26 mouse cellular contexts compared by ENCODE assay signal in genomic region chr1:20839911-20840310, GRCm38 (mm10). TPM values are rescaled to one million over a fixed set of nuclear protein-coding genes. Genes with fewer than 3 reads are reported as not detected.
DNase-seq lines count a peak whose midpoint lies in the region; ATAC-seq and TF ChIP-seq lines count a peak whose summit lies in the region.
"Had no signal": no experiment of that assay in that cellular context is flagged by ENCODE, and none has a peak within 500 bp of the region (broad histone marks: within the 10 kb centered on the region; RNA-seq: fewer than 3 reads in every experiment).

No protein-coding gene starts in this region.

- H3K9ac ChIP-seq in hindbrain, postnatal 0 days (replicated peaks; ENCODE audit: low read length) = no peak overlapping the region
- H3K9ac ChIP-seq in hindbrain, embryonic 16.5 days (ENCODE audit: low read depth, low read length) = no peak overlapping the region
- H3K9ac ChIP-seq: embryonic facial prominence, embryonic 12.5 days; forebrain, embryonic 13.5 days; limb, embryonic 13.5 days; liver, embryonic 14.5 days; lung, embryonic 15.5 days; midbrain, embryonic 12.5 days had no signal

- DNase-seq in hindbrain, postnatal 0 days (ENCODE audit: low spot score) = peak; percentile 69
- DNase-seq in right cerebral cortex, postnatal 10 days (ENCODE audit: low spot score in 2 of 2) = peak; percentile 33 to 48
- no peak for DNase-seq in right cerebral cortex, adult 18-20 months
- DNase-seq in cerebellum, adult 9-11 months = peak; percentile 82
- DNase-seq in layer of hippocampus, adult 9-11 months = peak; percentile 33
- no peak for DNase-seq in lung, postnatal 10 days
- DNase-seq in kidney, postnatal 36 days = no peak
- DNase-seq: adrenal gland, postnatal 10 days; gastrocnemius, postnatal 36 days; kidney, adult 8-10 months; kidney, postnatal 4 days had no signal

- ATAC-seq in hindbrain, postnatal 0 days = no peak
- no peak for ATAC-seq in hindbrain, embryonic 16.5 days
- ATAC-seq: activated CD4-positive, CD25-positive, alpha-beta regulatory T cell, adult 4 months; CD4-positive, CD25-positive, alpha-beta regulatory T cell, adult 4 months; forebrain, embryonic 13.5 days; Patski had no signal

- no peaks in the 10 kb centered on the region for H3K4me1 ChIP-seq in hindbrain, postnatal 0 days (ENCODE audit: insufficient read depth, low read length)
- H3K4me1 ChIP-seq in hindbrain, embryonic 16.5 days (ENCODE audit: control insufficient read depth, insufficient read depth, low read depth, low read length) = no peaks in the 10 kb centered on the region
- H3K4me1 ChIP-seq: embryonic facial prominence, embryonic 12.5 days; forebrain, embryonic 13.5 days; limb, embryonic 13.5 days; lung, embryonic 15.5 days; midbrain, embryonic 12.5 days had no signal

- no peaks in the 10 kb centered on the region for H3K9me3 ChIP-seq in hindbrain, postnatal 0 days (ENCODE audit: low read length)
- H3K9me3 ChIP-seq in hindbrain, embryonic 16.5 days (ENCODE audit: control insufficient read depth, low read length) = peaks cover 2% of the 10 kb centered on the region; the same call in 1 of the 2 replicates
- H3K9me3 ChIP-seq: embryonic facial prominence, embryonic 12.5 days; forebrain, embryonic 13.5 days; limb, embryonic 13.5 days; lung, embryonic 15.5 days; midbrain, embryonic 12.5 days had no signal

- H3K27ac ChIP-seq in hindbrain, postnatal 0 days = no peak overlapping the region
- no peak overlapping the region for H3K27ac ChIP-seq in hindbrain, embryonic 16.5 days (ENCODE audit: low read depth, low read length)
- H3K27ac ChIP-seq: embryonic facial prominence, embryonic 12.5 days; forebrain, embryonic 13.5 days; limb, embryonic 13.5 days; liver, embryonic 14.5 days; lung, embryonic 15.5 days; midbrain, embryonic 12.5 days had no signal

- H3K36me3 ChIP-seq in hindbrain, postnatal 0 days (ENCODE audit: insufficient read depth, low read length) = no peaks in the 10 kb centered on the region
- no peaks in the 10 kb centered on the region for H3K36me3 ChIP-seq in hindbrain, embryonic 16.5 days (ENCODE audit: control insufficient read depth, insufficient read depth, low read length)
- H3K36me3 ChIP-seq: embryonic facial prominence, embryonic 12.5 days; limb, embryonic 13.5 days; lung, embryonic 15.5 days; midbrain, embryonic 12.5 days had no signal

- no peaks in the 10 kb centered on the region for H3K27me3 ChIP-seq in hindbrain, postnatal 0 days (ENCODE audit: insufficient read depth, low read length)
- H3K27me3 ChIP-seq in hindbrain, embryonic 16.5 days (replicated peaks; ENCODE audit: control insufficient read depth, insufficient read depth, low read length) = no peaks in the 10 kb centered on the region
- H3K27me3 ChIP-seq: embryonic facial prominence, embryonic 12.5 days; forebrain, embryonic 13.5 days; limb, embryonic 13.5 days; lung, embryonic 15.5 days; midbrain, embryonic 12.5 days; Patski had no signal

- H3K4me3 ChIP-seq in hindbrain, postnatal 0 days (ENCODE audit: low read length) = no peak overlapping the region
- no peak overlapping the region for H3K4me3 ChIP-seq in hindbrain, embryonic 16.5 days (ENCODE audit: low read length)
- H3K4me3 ChIP-seq: embryonic facial prominence, embryonic 12.5 days; erythroblast, embryonic 14.5 days; forebrain, embryonic 13.5 days; limb, embryonic 13.5 days; lung, embryonic 15.5 days; midbrain, embryonic 12.5 days had no signal

- 53% methylated on average over 3 of the region's 3 CpGs for WGBS in hindbrain, postnatal 0 days
- 64% methylated on average over 3 of the region's 3 CpGs for whole genome bisulfite sequencing in hindbrain, embryonic 16.5 days

- no peak overlapping the region for H3K4me2 ChIP-seq in hindbrain, postnatal 0 days (ENCODE audit: low read depth, low read length)
- H3K4me2 ChIP-seq in hindbrain, embryonic 16.5 days (ENCODE audit: low read length) = no peak overlapping the region
- H3K4me2 ChIP-seq: embryonic facial prominence, embryonic 12.5 days; forebrain, embryonic 13.5 days; limb, embryonic 13.5 days; lung, embryonic 15.5 days; midbrain, embryonic 12.5 days had no signal

- TF ChIP-seq CTCF in hindbrain, postnatal 0 days (IDR thresholded peaks at IDR 0.05; ENCODE audit: low read depth) = no peak

RNA-seq across cellular contexts. Expression of gene Mcm3, which starts 19.8 kb away (rescaled TPM):
- total RNA-seq in hindbrain, postnatal 0 days (2014; rRNA removed) = 23.1 and 39.9 TPM in 2 replicates
- polyA plus RNA-seq in hindbrain, postnatal 0 days (2015; fragmentation: Nextera tagmentation; extraction: Ambion mirVana) = 17.4 and 18.1 TPM in 2 replicates
- polyA plus RNA-seq in hindbrain, embryonic 16.5 days (2015; fragmentation: Nextera tagmentation; extraction: Ambion mirVana) = 22.5 and 30.2 TPM in 2 replicates

RNA-seq across cellular contexts. Expression of gene Il17f, which starts 49.5 kb away (rescaled TPM):
- not detected in 2 replicates for total RNA-seq in hindbrain, postnatal 0 days (2014; rRNA removed)
- polyA plus RNA-seq in hindbrain, postnatal 0 days (2015; fragmentation: Nextera tagmentation; extraction: Ambion mirVana) = 0.19 TPM in 1 of 2 replicates, not detected in the other
- polyA plus RNA-seq in hindbrain, embryonic 16.5 days (2015; fragmentation: Nextera tagmentation; extraction: Ambion mirVana) = not detected in 2 replicates
- total RNA-seq: adrenal gland, postnatal 10 days; gastrocnemius, postnatal 36 days; hematopoietic stem cell, adult 5-6 weeks; neutrophil, adult 5-6 weeks had no signal
- polyA plus RNA-seq: activated CD4-positive, CD25-positive, alpha-beta regulatory T cell, adult 4 months; cortical plate, adult 2 months; erythroblast, embryonic 14.5 days; lung, embryonic 15.5 days; Patski; small intestine, adult 2 months had no signal

RNA-seq across cellular contexts. Expression of gene Paqr8, which starts 50.5 kb away (rescaled TPM):
- 187 and 212 TPM in 2 replicates for total RNA-seq in hindbrain, postnatal 0 days (2014; rRNA removed)
- polyA plus RNA-seq in hindbrain, postnatal 0 days (2015; fragmentation: Nextera tagmentation; extraction: Ambion mirVana) = 47.8 and 51.6 TPM in 2 replicates
- 40.6 and 43.4 TPM in 2 replicates for polyA plus RNA-seq in hindbrain, embryonic 16.5 days (2015; fragmentation: Nextera tagmentation; extraction: Ambion mirVana)

Comparison
In these comparisons a context has a peak if more than half of its experiments do, and no peak if none do; other contexts are left out.
1. DNase-seq: peak in hindbrain, postnatal 0 days (single experiment), right cerebral cortex, postnatal 10 days (2 of 2), cerebellum, adult 9-11 months (single experiment) and layer of hippocampus, adult 9-11 months (single experiment); none in right cerebral cortex, adult 18-20 months (single experiment), lung, postnatal 10 days (single experiment) and kidney, postnatal 36 days (0 of 2).